Mouse (Mus musculus) limb, embryonic 10.5 days (tissue): Measurements from ENCODE around the gene Adra2a. TPM values are rescaled to one million over a fixed set of nuclear protein-coding genes. Genes with fewer than 3 reads are reported as not detected.

Experiments
- DNase-seq: peaks from one replicate; pipeline ENCODE4 v3.0.0-alpha.2; 2017; ENCODE audit warnings: low spot score
- H3K27ac ChIP-seq: fragments of 300-500 bp; sonication (generic); 2 replicates; pipeline ENCODE4 v1.5.1; 2016; ENCODE audit warnings: mild to moderate bottlenecking
- H3K27me3 ChIP-seq: fragments of 300-500 bp; sonication (generic); 2 replicates; pipeline ENCODE4 v1.6.1; 2016; ENCODE audit warnings: low read depth, mild to moderate bottlenecking; ENCODE audit not compliant: poor library complexity, severe bottlenecking
- H3K36me3 ChIP-seq: fragments of 300-500 bp; sonication (generic); 2 replicates; pipeline ENCODE4 v1.6.1; 2016; ENCODE audit warnings: mild to moderate bottlenecking, moderate library complexity
- H3K4me1 ChIP-seq: fragments of 300-500 bp; sonication (generic); 2 replicates; pipeline ENCODE4 v1.6.1; 2016
- H3K4me3 ChIP-seq: fragments of 300-500 bp; sonication (generic); 2 replicates; pipeline ENCODE4 v1.5.1; 2016; ENCODE audit warnings: mild to moderate bottlenecking, moderate library complexity
- H3K9me3 ChIP-seq: fragments of 300-500 bp; sonication (generic); replicated peaks from 2 replicates; pipeline ENCODE4 v1.6.1; 2016; ENCODE audit warnings: mild to moderate bottlenecking
- WGBS: fragments of 180-500 bp; shearing (Covaris S2); methylation state at CpG from one replicate; pipeline ENCODE4 v1.1.7; 2016; 5-methylcytosine and 5-hydroxymethylcytosine counted together
- polyA plus RNA-seq: library from polyadenylated mRNA; unstranded; fragments of >200 nt; fragmentation: Nextera tagmentation; extraction: Ambion mirVana; gene quantifications from 2 replicates; pipeline ENCODE4 v1.2.1, GENCODE M21; 2016

The Adra2a gene
- not detected in 2 replicates for polyA plus RNA-seq

GRCm38 (mm10) chr19:54043851-54044250 lies at the start of gene Adra2a:
Gene Adra2a, plus strand, starts transcription at chr19:54044151.
- 77% methylated on average over 5 of the region's 5 CpGs for WGBS
- H3K4me3 ChIP-seq: peak within 1 kb of the TSS; percentile 63
- DNase-seq: no peak
- no peaks in the 10 kb centered on the region for H3K36me3 ChIP-seq
- peaks cover 57% of the 10 kb centered on the region for H3K27me3 ChIP-seq
- no peaks in the 10 kb centered on the region for H3K9me3 ChIP-seq
- peak within 1 kb of the TSS; percentile 58; the same call in 1 of the 2 replicates for H3K27ac ChIP-seq
- peaks cover 45% of the 10 kb centered on the region for H3K4me1 ChIP-seq

- Histone ChIP-seq H3K27ac (no peak overlapping the region), H3K27me3 (no peaks in the 10 kb centered on the region)
- 88% methylated on average over 1 of the region's 1 CpGs for WGBS
Observed at GRCm38 (mm10) chr19:53994276-53994675, 49.7 kb upstream of the Adra2a start.

GRCm38 (mm10) chr19:54010973-54011372 lies 33.0 kb upstream of the Adra2a start:
- 92% methylated on average over 4 of the region's 4 CpGs for WGBS
- Histone ChIP-seq H3K9me3 (no peaks in the 10 kb centered on the region), H3K36me3 (peaks cover 17% of the 10 kb centered on the region), H3K27me3 (no peaks in the 10 kb centered on the region), H3K27ac (no peak overlapping the region), H3K4me3 (no peak overlapping the region), H3K4me1 (no peaks in the 10 kb centered on the region)
- no peak for DNase-seq

More at GRCm38 (mm10) chr19:53994276-53994675, 49.7 kb upstream of the Adra2a start:
- no peak overlapping the region for H3K4me3 ChIP-seq
- DNase-seq: no peak
- peaks cover 7% of the 10 kb centered on the region; the same call in 1 of the 2 replicates for H3K4me1 ChIP-seq
- peaks cover 5% of the 10 kb centered on the region for H3K36me3 ChIP-seq
- no peaks in the 10 kb centered on the region for H3K9me3 ChIP-seq

- no peaks in the 10 kb centered on the region for H3K4me1 ChIP-seq
- H3K36me3 ChIP-seq: 0 out of 2 replicates have a peak, but pooled peaks cover 5% of the 10 kb centered on the region
- 94% methylated on average over 5 of the region's 5 CpGs for WGBS
- H3K27me3 ChIP-seq: no peaks in the 10 kb centered on the region
- H3K4me3 ChIP-seq: no peak overlapping the region
- no peaks in the 10 kb centered on the region for H3K9me3 ChIP-seq
- no peak overlapping the region for H3K27ac ChIP-seq
- DNase-seq: no peak
Observed at GRCm38 (mm10) chr19:54014999-54015398, 29.0 kb upstream of the Adra2a start.

GRCm38 (mm10) chr19:54015503-54015902 lies 28.4 kb upstream of the Adra2a start:
- no peak overlapping the region for H3K27ac ChIP-seq
- no peaks in the 10 kb centered on the region for H3K27me3 ChIP-seq
- no peak for DNase-seq
- WGBS: 97% methylated on average over 5 of the region's 5 CpGs
- H3K4me1 ChIP-seq: no peaks in the 10 kb centered on the region
- no peak overlapping the region for H3K4me3 ChIP-seq
- 0 out of 2 replicates have a peak, but pooled peaks cover 5% of the 10 kb centered on the region for H3K36me3 ChIP-seq
- H3K9me3 ChIP-seq: no peaks in the 10 kb centered on the region

GRCm38 (mm10) chr19:54035100-54035499 lies 8.9 kb upstream of the Adra2a start:
- H3K27me3 ChIP-seq: no peaks in the 10 kb centered on the region
- H3K4me1 ChIP-seq: no peaks in the 10 kb centered on the region
- no peak overlapping the region for H3K27ac ChIP-seq
- no peak for DNase-seq
- H3K9me3 ChIP-seq: no peaks in the 10 kb centered on the region
- peaks cover 48% of the 10 kb centered on the region for H3K36me3 ChIP-seq
- no peak overlapping the region for H3K4me3 ChIP-seq
- 91% methylated on average over 6 of the region's 6 CpGs for WGBS

GRCm38 (mm10) chr19:54039441-54039840 lies 4.5 kb upstream of the Adra2a start:
- Histone ChIP-seq H3K9me3 (no peaks in the 10 kb centered on the region), H3K4me3 (no peak overlapping the region), H3K4me1 (peaks cover 8% of the 10 kb centered on the region), H3K27me3 (peaks cover 13% of the 10 kb centered on the region), H3K36me3 (peaks cover 17% of the 10 kb centered on the region), H3K27ac (no peak overlapping the region)
- 84% methylated on average over 7 of the region's 7 CpGs for WGBS
- no peak for DNase-seq

- no peak for DNase-seq
- Histone ChIP-seq H3K36me3 (peaks cover 9% of the 10 kb centered on the region), H3K4me1 (peaks cover 19% of the 10 kb centered on the region), H3K4me3 (no peak overlapping the region), H3K27me3 (peaks cover 24% of the 10 kb centered on the region), H3K9me3 (no peaks in the 10 kb centered on the region), H3K27ac (no peak overlapping the region)
- 66% methylated on average over 4 of the region's 4 CpGs for WGBS
Observed at GRCm38 (mm10) chr19:54040356-54041028, 3.5 kb upstream of the Adra2a start.

- Histone ChIP-seq H3K4me3 (no peak overlapping the region), H3K9me3 (no peaks in the 10 kb centered on the region), H3K27ac (no peak overlapping the region), H3K4me1 (peaks cover 24% of the 10 kb centered on the region), H3K36me3 (peaks cover 5% of the 10 kb centered on the region), H3K27me3 (peaks cover 29% of the 10 kb centered on the region)
- no peak for DNase-seq
- 19% methylated on average over 5 of the region's 5 CpGs for WGBS
Observed at GRCm38 (mm10) chr19:54041029-54041367, 3.0 kb upstream of the Adra2a start.

GRCm38 (mm10) chr19:54044507-54045371 lies 788 bp downstream of the Adra2a start:
- Histone ChIP-seq H3K36me3 (no peaks in the 10 kb centered on the region), H3K4me1 (peaks cover 45% of the 10 kb centered on the region), H3K27me3 (peaks cover 66% of the 10 kb centered on the region), H3K4me3 (peak overlapping the region; percentile 63), H3K9me3 (no peaks in the 10 kb centered on the region), H3K27ac (peak overlapping the region; percentile 58)
- DNase-seq: peak; percentile 85
- under 1% methylated on average over 59 of the region's 59 CpGs for WGBS

- Histone ChIP-seq H3K9me3 (no peaks in the 10 kb centered on the region), H3K27ac (peak overlapping the region; percentile 58), H3K36me3 (no peaks in the 10 kb centered on the region), H3K4me3 (peak overlapping the region; percentile 63), H3K4me1 (peaks cover 45% of the 10 kb centered on the region), H3K27me3 (peaks cover 73% of the 10 kb centered on the region)
- no peak for DNase-seq
- WGBS: 1% methylated on average over 29 of the region's 29 CpGs
Observed at GRCm38 (mm10) chr19:54045412-54045811, 1.5 kb downstream of the Adra2a start.

GRCm38 (mm10) chr19:54045931-54046683 lies 2.2 kb downstream of the Adra2a start:
- Histone ChIP-seq H3K4me3 (peak overlapping the region; percentile 63), H3K4me1 (peaks cover 38% of the 10 kb centered on the region), H3K27ac (no peak overlapping the region), H3K9me3 (no peaks in the 10 kb centered on the region), H3K27me3 (peaks cover 78% of the 10 kb centered on the region), H3K36me3 (no peaks in the 10 kb centered on the region)
- 3% methylated on average over 55 of the region's 55 CpGs for WGBS
- peak; percentile 56 for DNase-seq
